In genomic region chr10:7869746-7870145, GRCm38 (mm10) we compare ENCODE assay signal across 20 mouse cellular contexts.
"Had no signal": no experiment of that assay in that cellular context is flagged by ENCODE, and none has a peak within 500 bp of the region (broad histone marks: within the 10 kb centered on the region; RNA-seq: fewer than 3 reads in every experiment).

No protein-coding gene starts in this region.

- H3K36me3 ChIP-seq: liver, embryonic 15.5 days; lung, embryonic 15.5 days; midbrain, embryonic 12.5 days; neural tube, embryonic 12.5 days had no signal

- H3K4me2 ChIP-seq: liver, embryonic 15.5 days; lung, embryonic 15.5 days; midbrain, embryonic 12.5 days; neural tube, embryonic 12.5 days had no signal

- H3K27ac ChIP-seq: liver, embryonic 15.5 days; lung, embryonic 15.5 days; macrophage; midbrain, embryonic 12.5 days; neural tube, embryonic 12.5 days had no signal

- H3K9me3 ChIP-seq: liver, embryonic 15.5 days; lung, embryonic 15.5 days; midbrain, embryonic 12.5 days; neural tube, embryonic 12.5 days had no signal

- H3K4me1 ChIP-seq: liver, embryonic 15.5 days had no signal

- H3K9ac ChIP-seq: liver, embryonic 15.5 days; liver, postnatal 0 days; lung, embryonic 15.5 days; midbrain, embryonic 12.5 days; neural tube, embryonic 12.5 days had no signal

- DNase-seq: liver, postnatal 0 days; lung, adult 2 months; lung, postnatal 14 days; lung, postnatal 36 days; midbrain, embryonic 14.5 days; right cerebral cortex, adult 18-20 months; right cerebral cortex, postnatal 25 days; right cerebral cortex, postnatal 4 days; spleen, adult 18-20 months; thymus, adult 18-20 months; thymus, postnatal 14 days; thymus, postnatal 36 days had no signal

- H3K4me3 ChIP-seq: liver, embryonic 15.5 days; lung, embryonic 15.5 days; megakaryocyte, embryonic 14.5 days; midbrain, embryonic 12.5 days; neural tube, embryonic 12.5 days had no signal

- ATAC-seq: liver, postnatal 0 days; lung, postnatal 0 days; midbrain, embryonic 16.5 days had no signal
